Mouse (Mus musculus) kidney, postnatal 36 days (tissue): Measurements from ENCODE around the gene Polr2h.

ENCODE experiments used
- DNase-seq, 2 experiments: peaks; one replicate each; pipeline ENCODE4 v3.0.0; 2021 to 2022; ENCODE audit warnings: mixed read lengths in 2 of 2

The Polr2h gene

GRCm38 (mm10) chr16:20701729-20702521, 15.5 kb upstream of the Polr2h start:
- no peak for DNase-seq

DNA sequence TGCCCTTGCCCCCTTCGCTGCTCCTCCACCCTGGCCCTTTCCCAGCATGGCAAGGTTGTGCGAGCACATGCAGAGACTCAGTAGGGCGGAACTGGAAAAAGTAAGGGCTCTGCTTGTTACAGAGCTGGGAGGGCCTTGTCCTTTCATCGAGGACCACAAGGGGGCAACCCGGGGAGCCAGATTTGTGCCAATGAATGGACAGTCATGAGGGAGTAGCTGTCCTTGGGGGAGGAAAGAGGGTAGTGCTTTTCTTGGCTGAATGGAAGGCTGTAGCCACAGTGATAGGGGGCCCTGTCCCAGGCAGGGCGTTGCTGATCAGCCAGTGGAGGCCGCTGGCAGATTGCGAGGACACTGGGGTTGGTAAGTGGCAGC, 15.0 kb upstream of the Polr2h start:
- peak; percentile 76 to 84 for DNase-seq

DNA sequence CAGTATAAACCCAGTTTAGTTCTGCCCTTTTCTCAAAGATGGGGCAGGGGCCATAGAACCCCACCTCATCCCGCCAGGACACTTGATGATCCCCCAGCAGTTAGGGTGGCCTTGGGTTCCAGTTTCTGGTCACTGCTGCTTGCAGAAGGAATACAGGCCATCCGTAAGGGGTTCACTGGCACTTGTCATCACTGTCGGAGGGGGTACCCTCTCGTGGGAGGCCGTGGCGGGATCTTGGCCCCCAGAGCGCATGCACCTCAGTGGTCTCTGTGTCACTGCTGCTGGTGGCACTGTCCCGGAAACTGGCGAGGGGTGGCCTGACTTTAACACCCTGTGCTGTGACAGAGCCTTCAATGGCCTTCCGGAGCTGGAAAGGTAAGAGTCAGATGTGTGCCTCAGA, 14.4 kb upstream of the Polr2h start:
- DNase-seq, result no peak

DNA sequence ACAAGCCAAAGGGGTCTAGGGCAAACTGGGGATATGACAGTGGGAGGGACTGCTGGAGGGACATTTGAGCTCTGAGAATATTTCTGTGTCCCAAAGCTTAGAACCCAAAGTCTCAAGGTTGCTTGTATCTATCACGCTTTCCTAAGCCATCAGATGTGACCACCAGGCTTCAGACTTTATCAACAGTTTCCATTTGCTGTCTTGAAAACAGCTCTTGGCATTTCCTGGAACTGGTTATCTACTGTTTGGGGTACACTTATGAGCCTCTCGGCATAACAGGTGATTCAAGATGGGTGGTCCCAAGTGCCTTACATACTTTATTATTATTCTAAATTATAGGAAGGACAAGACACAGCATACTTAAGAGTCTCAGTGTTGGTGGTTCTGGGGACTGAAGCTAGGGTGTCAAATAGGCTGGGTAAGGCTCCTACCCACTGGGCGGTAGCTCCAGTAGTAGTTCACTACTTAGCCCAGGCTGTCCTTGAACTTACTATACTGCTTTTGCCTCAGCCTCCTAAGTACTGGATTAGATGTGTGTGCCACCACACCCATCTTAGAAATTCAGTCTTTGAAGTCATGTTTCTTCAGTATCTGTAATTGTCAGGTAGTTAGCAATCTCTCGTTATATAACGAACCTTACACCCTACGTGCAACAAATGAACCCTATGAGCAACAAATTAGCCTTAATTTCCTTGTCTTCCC, 13.6 kb upstream of the Polr2h start:
- DNase-seq, result no peak

DNA sequence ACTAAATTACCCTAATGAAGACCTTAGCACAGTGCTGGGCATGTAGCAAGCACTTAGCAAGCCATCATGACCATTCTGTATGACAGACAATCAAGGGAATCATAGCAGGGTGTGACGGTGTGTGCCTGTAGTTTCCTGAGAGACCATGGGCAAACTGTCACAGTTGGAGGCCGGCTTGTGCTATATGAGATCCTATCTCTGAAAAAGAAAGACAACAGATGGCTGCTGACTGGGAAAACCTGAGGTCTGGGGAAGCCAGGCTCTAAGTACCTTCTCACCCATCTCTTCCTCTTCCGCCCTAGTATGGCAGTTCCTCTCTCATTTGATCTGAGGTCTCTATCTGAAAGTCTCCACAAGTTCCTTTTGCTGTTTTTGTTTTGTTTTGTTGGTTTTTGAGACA, 11.7 kb upstream of the Polr2h start:
- DNase-seq, result no peak

DNA sequence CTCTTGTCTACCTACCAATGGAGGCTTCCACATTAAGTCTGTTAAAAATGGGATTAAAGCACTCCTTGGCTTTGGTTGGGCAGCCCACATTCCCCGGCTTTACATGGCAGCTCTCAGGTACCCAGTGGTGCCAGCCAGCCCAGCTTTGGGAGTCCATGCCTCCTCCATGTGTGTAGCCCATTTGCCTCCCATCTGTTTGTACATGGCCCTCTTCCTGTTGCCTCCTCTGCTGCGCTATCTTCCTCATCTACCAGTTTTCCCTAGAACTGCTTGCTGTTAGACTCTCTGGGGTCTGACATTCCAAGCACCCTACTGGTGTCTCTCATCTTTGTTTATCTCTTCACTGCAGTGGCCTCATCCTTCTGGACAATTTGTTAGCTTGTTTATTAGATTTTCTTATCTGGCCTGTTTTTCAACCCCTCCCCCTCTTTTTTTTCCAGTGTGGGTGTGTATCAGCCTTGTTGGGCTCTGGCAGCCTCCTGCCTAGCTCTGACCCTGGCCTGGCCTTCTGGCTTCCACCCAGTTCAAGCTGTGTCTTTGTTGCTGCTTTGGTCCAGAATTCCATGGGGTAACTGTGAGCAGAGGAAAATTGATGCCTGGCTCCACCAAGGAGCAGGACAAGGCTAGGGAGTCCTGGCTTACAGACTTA, 10.9 kb upstream of the Polr2h start:
- DNase-seq, result peak; percentile 29 to 40

DNA sequence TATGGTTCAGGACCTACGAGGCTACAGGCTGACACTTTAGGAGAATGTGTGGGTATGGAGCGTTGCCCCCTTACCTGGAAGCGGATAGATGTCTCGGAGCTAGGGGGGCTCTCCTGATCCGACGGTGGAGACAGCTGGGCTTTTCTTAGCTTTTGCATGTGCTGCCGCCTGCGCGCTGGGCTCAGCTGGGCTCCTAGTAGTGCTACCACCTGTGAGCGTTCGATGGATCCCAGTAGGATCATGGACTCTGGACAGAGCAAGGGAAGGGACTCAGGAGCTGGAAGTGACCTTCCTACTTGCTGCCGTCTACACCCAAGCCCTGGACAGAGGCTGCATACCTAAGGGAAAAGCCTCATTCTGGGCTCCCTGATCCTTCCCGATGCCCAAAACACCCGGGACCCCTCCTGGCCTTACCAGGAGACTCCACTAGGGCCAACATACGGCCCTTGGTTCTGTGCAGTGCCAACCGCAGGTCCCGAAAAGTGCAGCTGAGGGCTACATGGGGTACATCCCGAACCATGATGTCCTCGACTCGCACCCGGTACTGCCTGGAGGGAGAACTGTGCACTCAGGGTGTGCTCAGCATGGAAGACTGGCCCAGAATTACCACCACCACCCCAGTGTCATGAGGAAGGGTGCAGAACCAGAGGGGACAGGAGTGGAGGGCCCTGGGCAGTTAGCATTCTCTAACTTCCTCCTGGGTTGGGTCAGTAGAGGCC, 9.1 kb upstream of the Polr2h start:
- DNase-seq, result no peak

DNA sequence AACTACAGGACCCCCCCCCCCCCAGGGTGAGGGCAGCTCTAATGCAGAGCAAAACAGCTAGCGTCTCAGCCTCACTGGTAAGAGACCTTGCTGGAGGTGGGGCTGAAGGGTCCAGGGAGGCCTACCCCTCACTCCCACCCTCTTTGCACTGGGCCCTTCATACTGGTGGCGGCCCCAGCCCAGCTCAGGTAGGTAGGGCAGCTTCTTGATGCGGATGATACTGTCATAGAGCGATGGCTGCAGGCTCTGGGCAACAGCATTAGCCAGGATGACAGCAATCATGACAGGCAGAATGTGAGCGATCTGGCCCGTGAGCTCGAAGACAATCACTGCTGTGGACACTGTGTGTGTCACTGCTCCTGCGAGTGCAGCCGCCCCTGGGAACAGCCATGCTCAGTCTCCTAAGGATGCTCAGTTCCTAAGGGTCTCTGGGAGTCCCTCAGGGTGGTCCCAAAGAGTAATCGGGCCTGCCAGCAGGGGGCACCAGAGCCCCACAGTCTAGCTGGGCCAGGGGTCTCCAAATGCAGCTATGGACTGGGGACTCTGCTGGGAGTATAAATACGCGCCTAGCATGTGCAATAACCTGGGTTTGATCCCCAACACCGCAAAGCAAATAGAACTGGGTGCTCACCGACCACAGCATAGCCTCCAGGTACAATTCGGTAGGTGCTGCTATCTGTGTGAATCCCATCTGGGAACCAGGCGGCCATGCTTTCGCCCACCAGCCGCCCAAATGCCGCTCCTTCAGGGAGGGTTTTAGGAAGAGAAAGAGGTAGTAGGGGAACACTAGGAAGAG, 8.3 kb upstream of the Polr2h start:
- DNase-seq, result peak in 1 of 2 experiments; percentile 64

DNA sequence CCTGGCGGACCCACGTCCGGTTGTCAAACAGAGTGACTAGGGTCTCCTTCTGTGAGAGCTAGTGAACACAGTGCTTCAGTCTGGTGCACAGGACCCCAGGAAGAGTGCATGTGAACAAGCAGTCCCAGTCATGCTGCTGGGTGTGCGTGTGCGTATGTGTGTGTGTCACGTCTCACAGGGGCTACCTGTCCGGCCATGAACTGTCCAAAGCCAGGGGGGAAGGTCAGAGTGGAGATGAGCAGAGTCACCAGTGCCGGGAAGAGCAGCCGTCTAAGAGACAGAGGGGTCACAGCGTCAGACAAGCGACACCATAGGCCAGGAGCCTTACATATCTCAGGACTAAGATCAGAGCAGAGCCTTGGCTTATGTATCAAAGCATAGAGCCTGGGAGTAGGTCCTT, 7.1 kb upstream of the Polr2h start:
- no peak for DNase-seq

DNA sequence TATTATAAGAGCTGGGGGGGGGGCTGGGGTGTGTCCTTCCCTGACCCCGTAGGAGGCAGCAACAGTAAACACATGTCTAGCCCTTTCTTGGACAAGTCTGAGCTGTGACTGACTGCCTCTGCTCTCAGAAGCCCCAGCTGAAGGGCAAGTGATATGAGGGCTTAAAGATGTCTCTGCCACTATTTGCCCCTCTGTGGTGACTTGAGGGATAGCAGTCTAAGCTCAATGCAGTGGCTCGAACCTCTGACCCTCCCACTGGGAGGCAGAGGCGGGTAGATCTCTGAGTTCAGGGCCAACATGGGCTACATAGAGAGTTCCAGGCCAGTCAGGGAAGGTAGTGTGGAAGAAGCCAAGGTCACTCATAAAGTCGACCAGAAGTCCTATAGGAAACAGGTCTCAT, 6.7 kb upstream of the Polr2h start:
- DNase-seq, result no peak

GRCm38 (mm10) chr16:20712190-20712589, 5.3 kb upstream of the Polr2h start:
- DNase-seq, result no peak

DNA sequence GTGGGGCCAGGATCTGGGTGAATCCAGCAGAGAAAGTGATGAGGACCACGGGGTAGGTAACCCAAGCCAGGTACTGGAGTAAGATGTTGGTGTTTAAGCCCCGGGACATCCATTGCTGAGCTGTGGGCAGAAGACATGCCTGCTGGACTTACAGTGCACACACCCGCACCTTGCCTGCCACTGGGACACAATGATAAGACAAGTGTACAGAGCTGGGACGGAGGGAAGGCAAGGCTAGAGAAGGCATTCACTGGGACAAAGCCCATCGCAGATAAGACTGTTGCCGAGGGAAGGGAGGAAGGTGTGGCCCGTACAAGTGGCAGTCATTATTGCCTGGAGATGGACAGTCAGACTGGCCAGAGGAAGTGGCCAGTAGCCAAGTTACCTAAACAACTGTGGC, 4.6 kb upstream of the Polr2h start:
- no peak for DNase-seq

DNA sequence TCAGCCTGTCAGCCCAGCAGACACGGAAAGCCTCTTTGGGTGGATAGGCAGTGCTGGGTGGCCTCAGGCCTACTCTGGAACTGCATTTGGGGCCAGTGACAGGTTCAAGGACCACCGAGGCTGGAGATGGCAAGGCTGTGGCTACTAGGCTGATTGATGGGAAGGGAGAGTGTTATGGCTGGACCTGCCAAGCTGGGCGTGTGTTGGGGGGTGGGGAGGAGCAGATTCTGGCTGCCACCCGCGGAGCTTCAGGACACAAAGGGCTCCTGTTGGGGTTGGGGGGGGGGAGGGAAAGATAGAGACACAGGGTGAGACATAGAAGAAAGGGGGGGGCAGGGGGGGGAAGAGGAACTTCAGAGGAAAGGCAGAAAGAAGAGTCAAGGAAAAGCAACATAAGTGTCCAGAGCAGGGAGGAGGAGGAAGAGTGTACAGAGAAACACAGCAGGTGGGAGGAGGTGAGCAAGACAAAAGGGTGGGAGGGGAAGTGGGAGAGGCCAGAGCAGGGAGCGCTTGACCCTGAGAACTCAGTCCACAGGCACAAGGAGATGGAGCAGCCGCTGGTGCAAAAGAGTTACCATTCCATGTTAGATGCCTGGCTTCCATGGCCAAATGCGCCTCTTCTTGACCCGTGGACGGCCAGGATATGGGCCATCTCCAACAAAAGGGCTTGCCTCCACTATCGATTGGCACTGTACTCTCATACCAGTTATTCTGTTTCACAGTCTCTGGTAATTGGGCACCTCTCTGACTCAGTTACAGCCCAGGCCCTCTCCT, 3.0 kb upstream of the Polr2h start:
- DNase-seq, result no peak

- no peak for DNase-seq
Observed at GRCm38 (mm10) chr16:20715161-20715560, 2.3 kb upstream of the Polr2h start.

DNA sequence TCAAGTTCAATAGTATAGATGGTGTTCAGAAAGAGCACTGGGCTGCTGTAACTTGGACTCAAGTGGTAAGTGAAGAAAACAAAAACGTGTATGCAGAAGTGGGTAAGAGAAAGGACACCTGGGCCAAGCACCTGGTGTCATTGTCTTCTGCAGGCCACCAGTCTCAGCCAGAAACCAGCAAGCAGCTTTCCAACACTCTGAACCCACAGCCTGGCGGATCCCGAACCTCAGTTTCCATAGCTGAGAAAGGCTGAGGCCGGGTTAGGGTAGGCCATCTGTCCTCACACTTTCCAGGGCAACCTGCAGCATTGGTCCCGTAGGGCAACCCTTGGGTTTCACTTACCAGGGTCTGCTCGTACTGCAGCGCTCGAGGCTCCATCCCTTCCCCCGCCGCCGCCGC, 1.9 kb upstream of the Polr2h start:
- DNase-seq, result no peak

DNA sequence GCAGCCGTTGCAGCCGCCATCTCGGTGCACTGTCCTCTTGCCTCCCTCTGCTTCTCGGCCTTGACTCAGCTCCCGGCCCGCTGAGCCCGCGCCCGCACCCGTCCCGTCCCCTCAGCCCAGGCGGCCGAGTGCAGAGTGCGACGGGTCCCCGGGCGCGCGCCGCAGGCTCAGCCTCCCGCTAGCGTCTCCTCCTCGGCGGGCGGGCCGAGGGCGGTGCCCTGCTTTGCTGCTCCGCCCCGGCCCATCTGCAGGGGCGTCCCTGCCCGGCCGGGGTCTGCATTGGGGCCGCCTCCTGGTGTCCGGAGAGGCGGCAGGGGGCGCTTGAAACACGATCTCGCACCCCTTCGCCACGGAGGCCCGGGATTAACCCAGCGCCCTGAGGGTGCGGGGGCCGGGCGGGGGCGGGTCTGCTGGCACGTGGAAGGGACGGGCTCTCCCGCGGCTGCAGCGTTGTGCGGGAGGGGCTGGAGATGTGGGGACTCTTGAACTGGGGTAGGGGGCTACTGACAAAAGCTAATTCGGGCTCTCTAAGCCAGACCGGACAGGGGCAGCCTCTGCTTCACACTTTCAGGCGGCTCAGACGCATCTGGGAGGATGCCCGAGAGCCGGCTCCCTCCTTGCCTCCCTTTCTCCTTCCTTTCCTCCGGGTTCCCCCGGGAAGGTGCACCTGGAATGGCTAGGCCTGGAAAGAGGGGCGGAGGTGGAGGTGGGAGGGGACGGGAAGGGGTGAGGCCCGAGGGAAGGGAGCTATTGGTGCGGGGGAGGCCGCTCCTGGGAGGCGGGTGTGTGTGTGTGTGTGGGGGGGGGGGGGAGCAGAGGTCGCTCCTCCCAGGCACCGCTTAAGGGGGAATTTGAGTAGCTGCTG, 1.3 kb upstream of the Polr2h start:
- peak; percentile 85 to 92 for DNase-seq

DNA sequence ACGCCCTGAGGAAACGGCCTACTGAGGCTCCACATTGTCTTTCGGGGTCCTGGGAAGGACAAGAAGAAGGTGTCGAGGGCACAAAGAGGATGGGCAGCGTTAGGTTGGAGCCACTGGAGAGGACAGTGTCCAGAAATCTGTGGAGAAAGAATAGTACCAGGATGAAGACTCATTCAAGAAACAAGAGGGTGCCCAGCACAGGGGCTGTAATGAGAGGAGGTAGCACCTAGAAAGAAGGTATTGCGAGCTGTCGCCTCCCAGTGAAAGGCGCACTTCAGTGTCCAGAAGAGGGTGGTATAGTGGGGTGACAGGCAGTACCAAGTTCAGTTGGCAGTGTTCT, 654 bp upstream of the Polr2h start:
- DNase-seq, result no peak

DNA sequence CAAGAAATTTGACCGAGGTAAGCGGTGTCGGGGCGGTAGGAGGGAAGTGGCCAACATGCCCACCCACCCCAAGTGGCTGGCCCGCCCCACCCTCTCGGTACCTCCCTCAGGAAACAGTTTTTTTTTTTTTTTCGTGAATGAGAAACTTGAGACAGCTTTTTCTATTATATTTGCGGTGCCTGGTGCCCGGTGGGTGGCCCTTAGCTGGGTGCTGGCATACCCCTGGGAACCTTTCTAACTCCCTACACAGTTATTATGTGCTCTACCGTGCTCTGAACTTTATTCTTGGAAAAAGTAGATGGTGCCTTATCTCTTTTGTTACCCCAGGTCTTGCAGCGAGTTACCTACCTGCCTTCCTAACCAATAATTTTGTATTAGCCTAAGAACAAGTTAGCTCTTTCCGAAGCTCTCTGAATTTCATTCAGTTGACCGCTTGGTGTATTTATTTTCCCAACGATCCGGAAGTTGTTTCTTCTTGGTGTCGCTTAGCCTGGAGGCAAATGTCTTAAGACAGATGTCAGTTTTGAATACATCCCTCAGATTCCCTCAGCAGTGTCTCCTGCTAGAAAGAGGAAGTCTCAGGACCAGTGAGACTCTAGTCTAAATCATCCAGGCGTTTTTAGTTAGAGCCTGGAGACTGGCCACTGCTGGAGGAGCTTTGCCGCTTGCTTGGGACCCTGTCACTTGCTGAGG, 659 bp downstream of the Polr2h start:
- no peak for DNase-seq

GRCm38 (mm10) chr16:20721808-20722207, 4.3 kb downstream of the Polr2h start:
- no peak for DNase-seq

- no peak for DNase-seq
Observed at GRCm38 (mm10) chr16:20722736-20723135, 5.3 kb downstream of the Polr2h start.
